Mouse (Mus musculus) spleen, adult 2 months (tissue): ENCODE data around the gene Ssx2ip.

ENCODE experiments used
- CTCF ChIP-seq: fragments of 200-500 bp; IDR thresholded peaks from 2 replicates; pipeline ENCODE4 v1.5.1; 2011; ENCODE audit warnings: mild to moderate bottlenecking, inconsistent platforms; ENCODE audit not compliant: insufficient read depth, insufficient read length, insufficient replicate concordance; ENCODE audit errors: extremely low read depth
- POLR2A ChIP-seq: fragments of 200-500 bp; IDR thresholded peaks from 2 replicates; pipeline ENCODE4 v1.6.1; 2011; ENCODE audit warnings: low read depth, low read length, inconsistent platforms

GRCm38 (mm10) chr3:146451375-146451774 is 46.9 kb downstream of the Ssx2ip start:
- TF ChIP-seq CTCF (no peak), POLR2A (no peak)
